Mouse (Mus musculus): ENCODE measurements around the gene Fgf22.

- TF ChIP-seq CTCF (conservative IDR thresholded peaks at IDR 0.05; ENCODE audit: low read length) (no peak), POU5F1 (IDR thresholded peaks at IDR 0.05; ENCODE audit: borderline replicate concordance, low read length) (no peak), NANOG (IDR thresholded peaks at IDR 0.05; ENCODE audit: borderline replicate concordance, low read length) (no peak)
These were observed 45.6 kb downstream of the Fgf22 start for GRCm38 (mm10) chr10:79800508-79800907.
